Mouse (Mus musculus) lung, adult 2 months (tissue): Measurements from ENCODE around the gene E130309D02Rik.

Experiments
- CTCF ChIP-seq: fragments of 200-500 bp; IDR thresholded peaks from 2 replicates; pipeline ENCODE4 v1.5.1; 2011; ENCODE audit warnings: mild to moderate bottlenecking, low read length, control low read depth; ENCODE audit not compliant: insufficient read depth
- POLR2A ChIP-seq: fragments of 200-500 bp; IDR thresholded peaks from 2 replicates; pipeline ENCODE4 v1.6.1; 2011; ENCODE audit warnings: low read depth, mild to moderate bottlenecking, control low read depth, low read length, borderline replicate concordance; ENCODE audit errors: extremely low read depth

- no peak for TF ChIP-seq CTCF
- no peak for TF ChIP-seq POLR2A
Measured at GRCm38 (mm10) chr5:143288378-143288911, 26.7 kb downstream of the E130309D02Rik start.
